Mouse (Mus musculus) heart, postnatal 0 days (tissue): ENCODE results near the gene Tgif2. TPM values are rescaled to one million over a fixed set of nuclear protein-coding genes. Genes with fewer than 3 reads are reported as not detected.

Experiments used
- ATAC-seq: fragments of 200-750 bp; cut with Nextera tagmentation; 2 replicates; pipeline ENCODE4 v1.8.0; 2017; ENCODE audit warnings: low read depth, moderate number of reproducible peaks, moderate library complexity; ENCODE audit not compliant: insufficient read depth
- DNase-seq: peaks from one replicate; pipeline ENCODE4 v3.0.0-alpha.2; 2016; ENCODE audit warnings: low spot score
- H3K27ac ChIP-seq: fragments of 300-500 bp; sonication (generic); 2 replicates; pipeline ENCODE4 v1.5.1; 2014; ENCODE audit warnings: low read depth, mild to moderate bottlenecking
- H3K27me3 ChIP-seq: fragments of 300-500 bp; sonication (generic); 2 replicates; pipeline ENCODE4 v1.6.1; 2014; ENCODE audit warnings: low read length, mixed read lengths; ENCODE audit not compliant: control insufficient read depth, insufficient read depth
- H3K36me3 ChIP-seq: fragments of 300-500 bp; sonication (generic); replicated peaks from 2 replicates; pipeline ENCODE4 v1.6.1; 2014; ENCODE audit warnings: low read length, mixed read lengths; ENCODE audit not compliant: control insufficient read depth, insufficient read depth
- H3K4me1 ChIP-seq: fragments of 300-500 bp; sonication (generic); 2 replicates; pipeline ENCODE4 v1.6.1; 2014; ENCODE audit warnings: antibody characterized with exemption; ENCODE audit not compliant: control insufficient read depth, insufficient read depth
- H3K4me2 ChIP-seq: fragments of 300-500 bp; sonication (generic); 2 replicates; pipeline ENCODE4 v1.6.1; 2014; ENCODE audit warnings: low read depth, mild to moderate bottlenecking, low read length, moderate library complexity
- H3K4me3 ChIP-seq: fragments of 300-500 bp; sonication (generic); 2 replicates; pipeline ENCODE4 v1.5.1; 2014; ENCODE audit warnings: low read depth, low read length
- H3K9ac ChIP-seq: fragments of 300-500 bp; sonication (generic); replicated peaks from 2 replicates; pipeline ENCODE4 v1.6.1; 2014; ENCODE audit warnings: low read depth, low read length, mixed read lengths
- H3K9me3 ChIP-seq: fragments of 300-500 bp; sonication (generic); replicated peaks from 2 replicates; pipeline ENCODE4 v1.6.1; 2016; ENCODE audit warnings: low read length; ENCODE audit not compliant: control insufficient read depth
- CTCF ChIP-seq: IDR thresholded peaks from 2 replicates; pipeline ENCODE4 v1.5.1; 2016; ENCODE audit warnings: antibody characterized with exemption, control low read depth, low read depth
- EP300 ChIP-seq: IDR thresholded peaks from 2 replicates; pipeline ENCODE4 v1.6.1; 2016; ENCODE audit warnings: antibody characterized with exemption, low read depth
- WGBS: fragments of 180-500 bp; shearing (Covaris S2); extraction: QIAGEN DNeasy Blood & Tissue Kit; methylation state at CpG from one replicate; pipeline ENCODE4 v1.1.7; 2014; 5-methylcytosine and 5-hydroxymethylcytosine counted together
- polyA plus RNA-seq: library from polyadenylated mRNA; unstranded; fragments of >200 nt; fragmentation: Nextera tagmentation; extraction: Ambion mirVana; gene quantifications from 2 replicates; pipeline ENCODE4 v1.2.1, GENCODE M21; 2015
- total RNA-seq: library from RNA; depleted of rRNA; stranded (reverse); fragments of >200 nt; gene quantifications from 2 replicates; pipeline ENCODE4 v1.2.3, GENCODE M21; 2014; ENCODE audit warnings: low replicate concordance

Tgif2 gene
- total and polyA plus RNA-seq, 2 experiments from 2014 or later: 14.6 to 19.7 TPM

DNA sequence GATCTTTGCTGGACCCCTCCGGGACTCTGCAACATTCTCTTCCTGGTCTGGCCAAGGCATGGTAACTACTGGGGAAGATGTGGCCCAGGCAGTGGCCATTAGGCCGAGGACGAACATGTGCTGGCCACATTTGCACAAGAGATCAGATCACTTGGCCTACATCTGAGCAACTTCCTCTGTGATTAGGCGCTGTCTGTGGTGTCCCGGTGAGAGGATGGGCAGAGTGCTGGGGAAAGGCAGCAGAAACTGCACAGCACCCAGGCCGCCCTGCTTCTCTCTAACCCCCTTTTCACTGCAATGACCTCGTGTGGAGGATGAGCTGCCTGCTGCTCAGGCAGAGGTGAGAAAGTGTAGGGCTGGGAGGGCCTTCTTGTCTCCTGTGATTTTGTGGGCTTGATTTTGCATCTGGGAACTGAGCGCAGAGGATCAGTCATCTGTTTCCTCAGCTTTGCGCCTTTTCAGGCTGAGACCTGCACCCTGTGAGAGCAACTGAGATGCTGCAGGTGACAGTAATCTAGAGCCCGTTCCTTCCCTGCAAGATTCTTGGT lies 46.4 kb downstream of the Tgif2 start:
- Histone ChIP-seq H3K4me3 (peak overlapping the region; percentile 21; the same call in 1 of the 2 replicates), H3K4me2 (no peak overlapping the region; the same call in 1 of the 2 replicates), H3K4me1 (no peaks in the 10 kb centered on the region), H3K27me3 (no peaks in the 10 kb centered on the region), H3K9me3 (no peaks in the 10 kb centered on the region), H3K36me3 (no peaks in the 10 kb centered on the region), H3K27ac (peak overlapping the region; percentile 30; the same call in 1 of the 2 replicates), H3K9ac (no peak overlapping the region; the same call in 1 of the 2 replicates)
- DNase-seq (no peak), ATAC-seq (no peak)
- TF ChIP-seq CTCF (no peak), EP300 (no peak)
- 76% methylated on average over 10 of the region's 10 CpGs for WGBS

DNA sequence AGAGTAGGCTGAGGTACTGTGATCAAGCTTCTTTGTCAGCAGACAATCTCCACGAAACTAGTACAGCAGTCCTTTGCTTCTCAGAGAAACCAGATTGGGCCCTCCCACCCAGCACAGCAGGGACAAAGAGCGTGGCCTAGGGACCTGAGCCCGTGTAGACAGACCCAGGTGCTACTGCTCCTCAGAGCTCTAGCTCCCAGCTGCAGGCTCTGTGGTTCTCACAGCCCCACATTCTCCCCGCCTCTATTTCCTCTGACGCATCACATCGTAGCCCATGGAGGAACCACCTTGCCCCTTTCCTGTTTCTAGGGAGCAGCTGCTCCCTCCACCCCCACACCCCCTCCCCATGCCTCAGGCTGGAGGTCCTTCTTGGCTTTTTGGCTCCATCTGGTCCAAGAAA lies 47.2 kb downstream of the Tgif2 start, which contains the start of gene Sla2:
TSS of gene Sla2 (minus strand) at position 176 of the 400 bp plus-strand sequence.
- DNase-seq: no peak
- 62% methylated on average over 6 of the region's 6 CpGs for WGBS
- H3K36me3 ChIP-seq: no peaks in the 10 kb centered on the region
- no peaks in the 10 kb centered on the region for H3K9me3 ChIP-seq
- H3K9ac ChIP-seq: no peak within 1 kb of the TSS; the same call in 1 of the 2 replicates
- TF ChIP-seq EP300 (no peak), CTCF (no peak)
- H3K4me2 ChIP-seq: no peak within 1 kb of the TSS; the same call in 1 of the 2 replicates
- H3K4me1 ChIP-seq: no peaks in the 10 kb centered on the region
- no peak for ATAC-seq
- peak within 1 kb of the TSS; percentile 30; the same call in 1 of the 2 replicates for H3K27ac ChIP-seq
- H3K27me3 ChIP-seq: no peaks in the 10 kb centered on the region
- H3K4me3 ChIP-seq: peak within 1 kb of the TSS; percentile 21; the same call in 1 of the 2 replicates

DNA sequence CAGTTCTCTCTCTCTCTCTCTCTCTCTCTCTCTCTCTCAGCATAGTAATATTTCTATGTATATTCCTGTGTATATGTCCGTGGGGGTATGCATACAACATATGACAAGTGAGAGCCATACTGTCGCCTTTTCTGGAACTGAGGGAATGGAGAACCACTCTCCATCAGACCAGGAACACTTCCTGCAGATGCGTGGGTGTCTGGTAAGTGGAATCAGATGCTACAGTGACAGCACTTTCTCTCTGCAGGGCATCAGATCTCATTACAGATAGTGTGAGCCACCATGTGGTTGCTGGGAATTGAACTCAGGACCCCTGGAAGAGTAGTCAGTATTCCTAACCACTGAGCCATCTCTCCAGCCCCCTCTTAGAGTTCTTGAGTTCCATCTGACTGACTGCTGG lies 48.7 kb downstream of the Tgif2 start:
- ATAC-seq (no peak), DNase-seq (no peak)
- Histone ChIP-seq H3K9me3 (no peaks in the 10 kb centered on the region), H3K36me3 (no peaks in the 10 kb centered on the region), H3K27me3 (no peaks in the 10 kb centered on the region), H3K9ac (no peak overlapping the region), H3K27ac (no peak overlapping the region), H3K4me3 (no peak overlapping the region), H3K4me2 (no peak overlapping the region), H3K4me1 (no peaks in the 10 kb centered on the region)
- 74% methylated on average over 3 of the region's 3 CpGs for WGBS
- TF ChIP-seq CTCF: no peak
- TF ChIP-seq EP300: no peak

- DNase-seq (no peak), ATAC-seq (no peak)
- no peak overlapping the region for H3K4me2 ChIP-seq
- no peak overlapping the region for H3K27ac ChIP-seq
- no peaks in the 10 kb centered on the region for H3K9me3 ChIP-seq
- H3K4me3 ChIP-seq: no peak overlapping the region
- H3K36me3 ChIP-seq: no peaks in the 10 kb centered on the region
- H3K4me1 ChIP-seq: no peaks in the 10 kb centered on the region
- no peaks in the 10 kb centered on the region for H3K27me3 ChIP-seq
- 62% methylated on average over 3 of the region's 3 CpGs for WGBS
- TF ChIP-seq EP300 (no peak), CTCF (no peak)
- H3K9ac ChIP-seq: no peak overlapping the region
These were observed 52.4 kb downstream of the Tgif2 start for GRCm38 (mm10) chr2:156892240-156892639.

GRCm38 (mm10) chr2:156892821-156893220 lies 53.0 kb downstream of the Tgif2 start:
- Histone ChIP-seq H3K4me1 (no peaks in the 10 kb centered on the region), H3K36me3 (no peaks in the 10 kb centered on the region), H3K4me3 (no peak overlapping the region), H3K27ac (no peak overlapping the region), H3K4me2 (no peak overlapping the region), H3K27me3 (no peaks in the 10 kb centered on the region), H3K9me3 (no peaks in the 10 kb centered on the region), H3K9ac (no peak overlapping the region)
- WGBS: 63% methylated on average over 6 of the region's 6 CpGs
- no peak for ATAC-seq
- no peak for TF ChIP-seq EP300
- TF ChIP-seq CTCF: no peak
- no peak for DNase-seq
